Mouse (Mus musculus) limb, embryonic 12.5 days (tissue): ENCODE results near the gene Fat1. TPM values are rescaled to one million over a fixed set of nuclear protein-coding genes. Genes with fewer than 3 reads are reported as not detected.
"Not testable (repeated sequence)": the region's sequence is repeated elsewhere in the genome, so short reads cannot be mapped to it uniquely, and the experiment has no call there.

Experiments used
- ATAC-seq: fragments of 200-750 bp; cut with Nextera tagmentation; 2 replicates; pipeline ENCODE4 v1.8.0; 2017; ENCODE audit warnings: low read depth, moderate TSS enrichment; ENCODE audit not compliant: insufficient number of reproducible peaks, insufficient read depth, low FRiP score, low TSS enrichment
- H3K27ac ChIP-seq: fragments of 300-500 bp; sonication (generic); 2 replicates; pipeline ENCODE4 v1.5.1; 2016; ENCODE audit warnings: mild to moderate bottlenecking, moderate library complexity
- H3K27me3 ChIP-seq: fragments of 300-500 bp; sonication (generic); 2 replicates; pipeline ENCODE4 v1.6.1; 2016; ENCODE audit warnings: mild to moderate bottlenecking, moderate library complexity
- H3K36me3 ChIP-seq: fragments of 300-500 bp; sonication (generic); 2 replicates; pipeline ENCODE4 v1.6.1; 2016; ENCODE audit warnings: mild to moderate bottlenecking, moderate library complexity
- H3K4me1 ChIP-seq: fragments of 300-500 bp; sonication (generic); replicated peaks from 2 replicates; pipeline ENCODE4 v1.6.1; 2016
- H3K4me2 ChIP-seq: fragments of 300-500 bp; sonication (generic); 2 replicates; pipeline ENCODE4 v1.6.1; 2016; ENCODE audit warnings: mild to moderate bottlenecking, moderate library complexity
- H3K4me3 ChIP-seq: fragments of 300-500 bp; sonication (generic); replicated peaks from 2 replicates; pipeline ENCODE4 v1.5.1; 2016; ENCODE audit warnings: mild to moderate bottlenecking
- H3K9ac ChIP-seq: fragments of 300-500 bp; sonication (generic); replicated peaks from 2 replicates; pipeline ENCODE4 v1.6.1; 2016; ENCODE audit warnings: mild to moderate bottlenecking, moderate library complexity
- H3K9me3 ChIP-seq: fragments of 300-500 bp; sonication (generic); 2 replicates; pipeline ENCODE4 v1.6.1; 2016; ENCODE audit warnings: mild to moderate bottlenecking, moderate library complexity
- WGBS: fragments of 180-500 bp; shearing (Covaris S2); methylation state at CpG from one replicate; pipeline ENCODE4 v1.1.7; 2016; 5-methylcytosine and 5-hydroxymethylcytosine counted together
- polyA plus RNA-seq: library from polyadenylated mRNA; unstranded; fragments of >200 nt; fragmentation: Nextera tagmentation; extraction: Ambion mirVana; gene quantifications from 2 replicates; pipeline ENCODE4 v1.2.1, GENCODE M21; 2016

The Fat1 gene
- polyA plus RNA-seq, 1 experiment from 2014 or later, result 23.7 TPM

DNA sequence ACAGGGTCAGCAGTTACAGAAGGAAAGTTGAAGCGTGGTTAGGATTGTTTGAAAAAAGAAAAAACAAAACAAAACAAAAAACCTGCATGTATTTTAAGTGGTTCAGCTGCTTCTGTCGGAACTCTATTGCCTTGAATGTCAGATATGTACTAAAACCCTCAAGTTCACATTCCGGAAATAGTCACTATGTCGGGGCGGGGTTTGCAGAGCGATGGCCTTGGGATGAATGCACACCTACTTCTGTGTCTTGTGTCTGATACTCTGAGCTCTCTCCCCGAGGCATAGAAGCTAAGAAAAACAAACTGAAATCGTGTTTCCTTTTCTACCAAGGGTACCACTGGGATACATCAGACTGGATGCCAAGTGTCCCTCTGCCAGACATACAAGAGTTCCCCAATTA, 115.2 kb downstream of the Fat1 start:
- H3K36me3 ChIP-seq, result peaks cover 83% of the 10 kb centered on the region
- ATAC-seq, result no peak

DNA sequence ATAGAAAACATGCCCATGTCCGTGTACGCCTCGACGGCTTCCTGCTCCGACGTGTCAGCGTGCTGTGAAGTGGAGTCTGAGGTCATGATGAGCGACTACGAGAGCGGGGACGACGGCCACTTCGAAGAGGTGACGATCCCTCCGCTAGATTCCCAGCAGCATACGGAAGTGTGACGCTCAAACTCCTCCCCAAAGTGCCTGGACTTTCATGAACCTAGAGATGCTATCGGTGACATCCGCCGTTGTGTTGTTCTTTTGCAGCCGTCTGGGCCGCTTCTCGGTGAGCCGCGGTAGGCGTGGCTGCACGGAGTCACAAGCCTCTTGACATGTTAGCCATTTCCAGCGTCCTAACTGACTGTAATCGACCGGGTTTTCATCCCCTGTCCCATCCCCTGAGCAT, 116.0 kb downstream of the Fat1 start:
- no peak overlapping the region for H3K4me2 ChIP-seq
- H3K4me1 ChIP-seq, result no peaks in the 10 kb centered on the region
- no peaks in the 10 kb centered on the region for H3K27me3 ChIP-seq
- H3K9ac ChIP-seq, result no peak overlapping the region
- ATAC-seq, result no peak
- no peak overlapping the region for H3K4me3 ChIP-seq
- no peak overlapping the region for H3K27ac ChIP-seq
- no peaks in the 10 kb centered on the region; the same call in 1 of the 2 replicates for H3K9me3 ChIP-seq
- peaks cover 84% of the 10 kb centered on the region for H3K36me3 ChIP-seq
- 96% methylated on average over 30 of the region's 30 CpGs for WGBS

More for the DNA sequence above, 115.2 kb downstream of the Fat1 start:
- no peak overlapping the region for H3K4me3 ChIP-seq
- no peak overlapping the region for H3K27ac ChIP-seq
- H3K4me2 ChIP-seq, result no peak overlapping the region
- no peak overlapping the region for H3K9ac ChIP-seq
- H3K27me3 ChIP-seq, result no peaks in the 10 kb centered on the region
- H3K9me3 ChIP-seq, result no peaks in the 10 kb centered on the region; the same call in 1 of the 2 replicates
- 90% methylated on average over 8 of the region's 8 CpGs for WGBS
- no peaks in the 10 kb centered on the region for H3K4me1 ChIP-seq

GRCm38 (mm10) chr8:45052205-45052604, 117.0 kb downstream of the Fat1 start:
- Histone ChIP-seq H3K9ac (no peak overlapping the region), H3K4me1 (no peaks in the 10 kb centered on the region), H3K27ac (no peak overlapping the region), H3K27me3 (no peaks in the 10 kb centered on the region), H3K9me3 (no peaks in the 10 kb centered on the region; the same call in 1 of the 2 replicates), H3K36me3 (peaks cover 76% of the 10 kb centered on the region), H3K4me3 (no peak overlapping the region), H3K4me2 (no peak overlapping the region)
- WGBS, result 89% methylated on average over 1 of the region's 1 CpGs
- no peak for ATAC-seq

- no peak for ATAC-seq
- 91% methylated on average over 9 of the region's 9 CpGs for WGBS
- Histone ChIP-seq H3K4me1 (no peaks in the 10 kb centered on the region), H3K4me3 (no peak overlapping the region), H3K9me3 (no peaks in the 10 kb centered on the region; the same call in 1 of the 2 replicates), H3K27ac (no peak overlapping the region), H3K36me3 (peaks cover 73% of the 10 kb centered on the region), H3K27me3 (no peaks in the 10 kb centered on the region), H3K4me2 (no peak overlapping the region), H3K9ac (no peak overlapping the region)
These were observed 117.4 kb downstream of the Fat1 start for GRCm38 (mm10) chr8:45052618-45053017.

GRCm38 (mm10) chr8:45055500-45055899, 120.3 kb downstream of the Fat1 start:
- WGBS, result 93% methylated on average over 3 of the region's 3 CpGs
- Histone ChIP-seq H3K36me3 (peaks cover 53% of the 10 kb centered on the region), H3K27ac (no peak overlapping the region), H3K27me3 (no peaks in the 10 kb centered on the region), H3K9me3 (no peaks in the 10 kb centered on the region; the same call in 1 of the 2 replicates), H3K9ac (no peak overlapping the region), H3K4me2 (no peak overlapping the region), H3K4me3 (no peak overlapping the region), H3K4me1 (no peaks in the 10 kb centered on the region)
- ATAC-seq, result no peak

GRCm38 (mm10) chr8:45056810-45057209, 121.6 kb downstream of the Fat1 start:
- no peak overlapping the region for H3K4me2 ChIP-seq
- no peak for ATAC-seq
- no peak overlapping the region for H3K9ac ChIP-seq
- H3K9me3 ChIP-seq, result no peaks in the 10 kb centered on the region; the same call in 1 of the 2 replicates
- WGBS, result 26% methylated on average over 3 of the region's 3 CpGs
- no peak overlapping the region for H3K4me3 ChIP-seq
- H3K27me3 ChIP-seq, result no peaks in the 10 kb centered on the region
- no peak overlapping the region for H3K27ac ChIP-seq
- H3K36me3 ChIP-seq, result peaks cover 40% of the 10 kb centered on the region
- no peaks in the 10 kb centered on the region for H3K4me1 ChIP-seq

DNA sequence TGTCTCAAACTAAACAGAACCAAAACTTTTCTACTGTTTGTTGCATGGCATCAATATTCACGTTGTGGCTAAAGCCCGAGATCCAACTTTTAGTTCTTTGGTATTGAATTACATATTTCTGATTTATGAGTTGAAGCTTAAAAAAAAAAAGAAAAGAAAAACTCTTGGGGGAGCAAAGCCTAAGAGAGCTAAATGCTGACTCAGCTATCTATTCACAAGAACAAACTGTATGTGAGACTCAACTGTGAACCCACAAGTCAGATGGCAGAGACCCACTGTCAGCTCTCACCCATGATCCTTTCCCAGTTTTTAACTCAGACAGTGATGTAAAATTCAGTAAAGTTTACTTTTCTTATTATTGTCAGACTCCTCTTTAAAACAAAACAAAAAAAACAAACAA, 124.8 kb downstream of the Fat1 start:
- Histone ChIP-seq H3K9ac (no peak overlapping the region), H3K4me1 (no peaks in the 10 kb centered on the region), H3K36me3 (peaks cover 8% of the 10 kb centered on the region; the same call in 1 of the 2 replicates), H3K4me3 (no peak overlapping the region), H3K27ac (no peak overlapping the region), H3K4me2 (no peak overlapping the region), H3K27me3 (no peaks in the 10 kb centered on the region), H3K9me3 (no peaks in the 10 kb centered on the region; the same call in 1 of the 2 replicates)
- 76% methylated on average over 2 of the region's 2 CpGs for WGBS
- ATAC-seq, result no peak

- no peaks in the 10 kb centered on the region for H3K27me3 ChIP-seq
- H3K4me3 ChIP-seq, result no peak overlapping the region
- H3K4me2 ChIP-seq, result no peak overlapping the region
- no peak overlapping the region for H3K27ac ChIP-seq
- H3K9me3 ChIP-seq, result no peaks in the 10 kb centered on the region
- no peak for ATAC-seq
- H3K4me1 ChIP-seq, result no peaks in the 10 kb centered on the region
- 92% methylated on average over 11 of the region's 11 CpGs for WGBS
- no peaks in the 10 kb centered on the region for H3K36me3 ChIP-seq
- no peak overlapping the region for H3K9ac ChIP-seq
These were observed 127.1 kb downstream of the Fat1 start for GRCm38 (mm10) chr8:45062311-45062710.

DNA sequence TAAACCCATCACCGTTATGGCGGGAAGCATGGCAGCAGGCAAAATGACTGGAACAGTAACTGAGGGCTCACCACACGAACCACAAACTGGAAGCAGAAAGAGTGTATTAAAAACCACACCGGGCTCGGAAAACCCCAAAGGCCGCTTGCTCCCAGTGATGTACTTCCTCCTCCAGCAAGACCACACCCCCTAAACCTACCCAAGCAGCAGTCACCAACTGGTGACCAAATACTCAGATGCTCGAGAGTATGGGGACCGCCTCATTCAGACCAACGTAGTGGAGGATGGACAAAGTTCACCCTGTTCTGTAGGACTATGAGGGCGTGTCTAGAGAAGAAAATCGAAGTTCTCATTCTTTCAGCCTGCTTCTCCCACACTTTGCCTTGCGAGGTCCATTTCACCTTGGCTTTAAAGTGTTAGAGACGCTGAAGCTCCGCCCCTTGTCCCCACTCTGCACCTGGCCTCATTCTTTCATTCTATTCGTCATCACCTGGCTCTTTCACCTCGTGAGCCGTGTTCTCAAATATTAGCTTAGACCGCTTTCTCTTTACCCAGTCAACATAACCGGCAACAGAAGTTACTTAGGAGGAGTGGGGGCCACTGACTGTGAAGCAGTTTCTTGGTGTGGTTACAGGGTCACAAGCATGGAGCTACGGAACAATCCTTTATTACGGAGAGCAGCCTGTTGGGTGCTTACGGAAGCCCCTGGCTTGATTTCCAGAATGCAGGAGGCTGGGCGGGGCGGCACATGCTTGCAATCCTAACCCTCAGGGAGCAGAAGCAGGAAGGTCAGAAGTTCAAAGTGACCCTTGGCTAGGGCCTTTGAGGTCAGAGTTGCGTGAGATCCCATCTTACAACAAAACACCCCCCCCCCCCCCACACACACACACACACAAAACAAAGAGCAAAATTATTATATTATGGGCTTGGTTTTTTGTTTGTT, 128.0 kb downstream of the Fat1 start:
- Histone ChIP-seq H3K4me2 (no peak overlapping the region), H3K27me3 (no peaks in the 10 kb centered on the region), H3K4me3 (no peak overlapping the region), H3K27ac (no peak overlapping the region), H3K9me3 (no peaks in the 10 kb centered on the region), H3K4me1 (no peaks in the 10 kb centered on the region), H3K9ac (no peak overlapping the region), H3K36me3 (no peaks in the 10 kb centered on the region)
- WGBS, result 76% methylated on average over 25 of the region's 25 CpGs
- ATAC-seq, result no peak

- Histone ChIP-seq H3K27ac (no peak overlapping the region), H3K27me3 (peaks cover 5% of the 10 kb centered on the region), H3K36me3 (no peaks in the 10 kb centered on the region), H3K4me3 (no peak overlapping the region), H3K9ac (no peak overlapping the region), H3K4me2 (no peak overlapping the region), H3K9me3 (no peaks in the 10 kb centered on the region), H3K4me1 (peaks cover 3% of the 10 kb centered on the region; the same call in 1 of the 2 replicates)
- 0 out of 2 replicates have a peak, but pooled peaks have one; percentile 29 for ATAC-seq
- WGBS, result 61% methylated on average over 8 of the region's 8 CpGs
These were observed 129.1 kb downstream of the Fat1 start for GRCm38 (mm10) chr8:45064197-45064869.

- H3K9me3 ChIP-seq, H3K36me3 ChIP-seq, ATAC-seq, H3K4me1 ChIP-seq, H3K4me2 ChIP-seq, H3K27ac ChIP-seq, H3K4me3 ChIP-seq, H3K9ac ChIP-seq: not testable (repeated sequence)
- 90% methylated on average over 1 of the region's 1 CpGs for WGBS
- peaks cover 16% of the 10 kb centered on the region for H3K27me3 ChIP-seq
These were observed 130.1 kb downstream of the Fat1 start for GRCm38 (mm10) chr8:45065391-45065790.
